Mouse (Mus musculus) C2C12 (cell line): ENCODE data around the gene Frmpd4.

Experiments used
- CEBPB ChIP-seq: IDR thresholded peaks from one replicate; pipeline ENCODE4 v1.6.1; 2011; ENCODE audit warnings: low read depth, mild to moderate bottlenecking, control low read depth, moderate library complexity
- CTCF ChIP-seq: IDR thresholded peaks from one replicate; pipeline ENCODE4 v1.5.1; 2011; ENCODE audit not compliant: control insufficient read depth, insufficient read depth, insufficient read length
- FOSL1 ChIP-seq: IDR thresholded peaks from one replicate; pipeline ENCODE4 v1.8.0; 2011; ENCODE audit warnings: mild to moderate bottlenecking, low read length; ENCODE audit not compliant: poor library complexity, insufficient read depth, severe bottlenecking
- MYOD1 ChIP-seq: IDR thresholded peaks from one replicate; pipeline ENCODE4 v1.6.1; 2011; ENCODE audit warnings: low read depth; ENCODE audit not compliant: control insufficient read depth, insufficient read length
- MYOG ChIP-seq: IDR thresholded peaks from one replicate; pipeline ENCODE4 v1.6.1; 2011; ENCODE audit not compliant: control insufficient read depth, insufficient read length; ENCODE audit errors: extremely low read depth
- USF1 ChIP-seq: IDR thresholded peaks from one replicate; pipeline ENCODE4 v1.6.1; 2011; ENCODE audit warnings: low read depth, mild to moderate bottlenecking, control low read depth, moderate library complexity

DNA sequence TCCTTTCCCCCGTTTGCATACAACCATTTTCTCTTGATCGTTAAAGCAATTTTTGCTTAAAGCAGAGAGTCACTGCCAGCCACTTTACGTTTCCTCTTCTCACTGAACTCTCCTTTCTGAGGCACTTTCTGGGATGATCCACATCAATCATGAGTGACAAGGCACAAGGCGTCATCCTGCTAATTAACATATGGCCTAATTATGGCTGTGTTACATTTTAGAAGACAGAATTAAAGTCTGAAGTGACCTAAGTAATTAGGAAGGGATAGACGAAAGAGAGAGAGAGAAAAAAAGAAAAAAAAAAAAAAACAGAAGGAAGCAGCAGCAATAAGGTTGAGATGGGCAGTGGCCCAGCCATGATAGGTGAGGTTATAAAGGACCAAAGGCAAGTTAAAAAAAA lies at the start of gene Frmpd4:
- TF ChIP-seq CTCF, result no peak
- TF ChIP-seq USF1, result no peak
- TF ChIP-seq MYOG, result no peak
- no peak for TF ChIP-seq CEBPB
- TF ChIP-seq MYOD1, result no peak
- TF ChIP-seq FOSL1, result no peak
